Mouse (Mus musculus): ENCODE measurements around the gene Pramel7. TPM values are rescaled to one million over a fixed set of nuclear protein-coding genes. Genes with fewer than 3 reads are reported as not detected.
"Not testable (repeated sequence)": the region's sequence is repeated elsewhere in the genome, so short reads cannot be mapped to it uniquely, and the experiment has no call there.

The Pramel7 gene
- polyA plus RNA-seq (2016; fragmentation: Nextera tagmentation; extraction: Ambion mirVana): not detected in 2 replicates

DNA sequence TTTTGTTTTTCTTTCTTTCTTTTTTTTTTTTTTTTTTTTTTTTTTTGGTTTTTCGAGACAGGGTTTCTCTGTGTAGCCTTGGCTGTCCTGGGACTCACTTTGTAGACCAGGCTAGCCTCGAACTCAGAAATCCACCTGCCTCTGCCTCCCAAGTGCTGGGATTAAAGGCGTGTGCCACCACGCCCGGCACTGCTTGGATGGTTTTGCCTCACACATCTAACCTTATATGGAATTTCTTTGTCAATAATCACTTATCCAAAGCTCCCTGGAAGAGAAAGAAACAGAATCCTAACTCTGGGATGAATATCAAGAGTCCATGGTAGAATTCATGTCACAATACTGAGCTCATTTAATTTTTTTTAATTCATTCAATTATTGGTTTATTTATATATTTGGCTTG is at the start of gene Pramel7:
TSS of gene Pramel7 (minus strand) at position 101 of the 400 bp plus-strand sequence.
- not testable (repeated sequence) for H3K27ac ChIP-seq (replicated peaks); H3K4me3 ChIP-seq; H3K27me3 ChIP-seq (ENCODE audit: low read depth, poor library complexity, severe bottlenecking); H3K9me3 ChIP-seq (replicated peaks); DNase-seq (ENCODE audit: low spot score); H3K36me3 ChIP-seq; H3K4me1 ChIP-seq
- WGBS: 88% methylated on average over 4 of the region's 5 CpGs

DNA sequence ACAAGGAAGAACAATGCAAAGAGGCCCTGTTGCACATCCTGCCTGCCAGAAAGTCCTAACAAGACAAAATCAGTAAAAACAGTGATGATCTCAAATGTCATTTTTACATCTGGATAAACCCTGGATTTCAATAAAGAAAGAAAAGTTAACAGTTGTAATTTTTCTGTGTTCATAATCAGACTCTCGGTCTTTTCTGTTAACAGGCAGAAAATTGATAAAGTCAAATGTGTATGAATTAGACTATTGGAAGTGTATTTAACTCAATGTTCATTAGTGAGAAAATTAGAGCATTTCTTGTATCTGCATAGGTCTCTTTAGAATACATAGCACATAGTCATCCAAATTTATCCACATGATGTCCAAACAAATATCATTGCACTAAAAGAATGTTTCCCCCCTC is 48.5 kb upstream of the Pramel7 start, which contains the start of gene Olfr1128:
TSS of gene Olfr1128 (minus strand) at position 101 of the 400 bp plus-strand sequence.
- Histone ChIP-seq H3K4me3 (no peak within 1 kb of the TSS), H3K36me3 (no peaks in the 10 kb centered on the region), H3K27ac (replicated peaks) (no peak within 1 kb of the TSS), H3K27me3 (ENCODE audit: low read depth, poor library complexity, severe bottlenecking) (no peaks in the 10 kb centered on the region), H3K9me3 (replicated peaks) (no peaks in the 10 kb centered on the region), H3K4me1 (no peaks in the 10 kb centered on the region)
- 89% methylated on average over 1 of the region's 1 CpGs for WGBS
- DNase-seq (ENCODE audit: low spot score): no peak

DNA sequence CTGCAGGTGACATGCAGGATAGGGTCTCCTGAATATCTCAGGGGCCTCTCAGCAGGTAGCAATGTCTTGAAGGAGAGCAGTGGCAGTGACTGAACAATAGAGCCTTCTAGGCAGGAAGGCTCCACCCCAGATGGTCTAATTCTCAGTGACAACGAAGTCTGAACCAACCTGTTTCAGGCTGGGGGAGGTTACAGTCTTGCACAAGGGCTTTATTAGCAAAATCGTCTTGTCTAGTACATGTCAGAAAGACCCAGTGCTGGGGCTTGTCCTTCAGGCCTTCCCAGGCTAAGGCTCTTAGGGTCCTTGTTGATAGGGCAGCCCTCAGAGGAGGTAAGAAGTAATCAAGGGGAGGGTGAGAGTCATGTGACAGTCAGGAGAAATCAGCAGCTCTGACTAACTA is 37.9 kb upstream of the Pramel7 start:
- no peak for DNase-seq (ENCODE audit: low spot score)
- no peaks in the 10 kb centered on the region for H3K4me1 ChIP-seq
- H3K36me3 ChIP-seq: no peaks in the 10 kb centered on the region
- no peak overlapping the region for H3K27ac ChIP-seq (replicated peaks)
- H3K4me3 ChIP-seq: no peak overlapping the region
- H3K9me3 ChIP-seq (replicated peaks): no peaks in the 10 kb centered on the region
- 63% methylated on average over 2 of the region's 2 CpGs for WGBS
- no peaks in the 10 kb centered on the region for H3K27me3 ChIP-seq (ENCODE audit: low read depth, poor library complexity, severe bottlenecking)

DNA sequence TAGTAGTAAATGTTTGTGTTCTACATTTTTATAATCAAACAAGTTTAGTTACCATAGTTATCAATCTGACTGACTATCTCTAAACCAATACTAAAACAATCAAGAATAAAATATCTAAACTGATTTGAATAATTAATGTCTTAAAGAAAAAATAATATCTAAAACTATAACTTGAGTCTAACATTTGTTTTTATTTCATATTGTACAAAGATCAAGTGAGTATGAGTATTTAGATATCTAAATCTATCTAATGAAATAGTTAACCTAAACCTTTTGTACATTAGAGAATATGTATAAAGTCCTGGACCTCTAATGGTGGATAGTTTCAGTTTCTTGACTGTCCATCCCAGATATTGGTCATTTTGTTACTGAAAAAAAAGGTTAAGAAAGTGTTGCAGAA is 34.6 kb upstream of the Pramel7 start, which contains the start of gene Olfr153:
TSS of gene Olfr153 (plus strand) at position 301 of the 400 bp plus-strand sequence.
- Histone ChIP-seq H3K4me1 (no peaks in the 10 kb centered on the region), H3K27me3 (ENCODE audit: low read depth, poor library complexity, severe bottlenecking) (no peaks in the 10 kb centered on the region), H3K9me3 (replicated peaks) (no peaks in the 10 kb centered on the region), H3K36me3 (no peaks in the 10 kb centered on the region), H3K27ac (replicated peaks) (no peak within 1 kb of the TSS), H3K4me3 (no peak within 1 kb of the TSS)
- DNase-seq (ENCODE audit: low spot score): no peak

- not testable (repeated sequence) for H3K9me3 ChIP-seq (replicated peaks); H3K4me1 ChIP-seq; H3K36me3 ChIP-seq; H3K27ac ChIP-seq (replicated peaks); H3K27me3 ChIP-seq (ENCODE audit: low read depth, poor library complexity, severe bottlenecking)
- peak overlapping the region; percentile 40 for H3K4me3 ChIP-seq
- DNase-seq (ENCODE audit: low spot score): peak; percentile 34
- 28% methylated on average over 38 of the region's 39 CpGs for WGBS
Observed at GRCm38 (mm10) chr2:87525899-87526616, 29.2 kb upstream of the Pramel7 start.

DNA sequence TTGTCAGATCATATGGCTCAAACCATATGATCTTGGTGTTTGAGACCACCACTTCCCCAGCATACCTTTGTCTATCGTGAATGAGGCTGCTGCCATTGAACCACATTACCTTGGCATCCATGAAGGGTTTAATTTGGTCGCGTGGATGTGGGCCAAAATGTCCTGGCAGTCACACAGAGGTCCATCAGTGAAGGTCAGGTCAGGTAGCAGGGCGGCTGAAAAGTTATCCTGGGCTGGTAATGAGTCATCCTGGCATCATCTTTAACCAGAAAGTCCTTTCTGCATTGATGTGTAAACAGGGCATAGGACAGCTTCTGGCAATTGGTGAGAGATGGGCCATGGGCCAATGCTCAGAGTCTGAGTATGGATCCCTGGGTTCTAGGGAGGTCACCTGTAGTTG is 23.8 kb upstream of the Pramel7 start:
- Histone ChIP-seq H3K4me1 (no peaks in the 10 kb centered on the region), H3K27me3 (ENCODE audit: low read depth, poor library complexity, severe bottlenecking) (no peaks in the 10 kb centered on the region), H3K4me3 (no peak overlapping the region), H3K36me3 (no peaks in the 10 kb centered on the region), H3K9me3 (replicated peaks) (0 out of 2 replicates have a peak, but pooled peaks cover 4% of the 10 kb centered on the region), H3K27ac (replicated peaks) (no peak overlapping the region)
- WGBS: 90% methylated on average over 4 of the region's 4 CpGs
- DNase-seq (ENCODE audit: low spot score): no peak

DNA sequence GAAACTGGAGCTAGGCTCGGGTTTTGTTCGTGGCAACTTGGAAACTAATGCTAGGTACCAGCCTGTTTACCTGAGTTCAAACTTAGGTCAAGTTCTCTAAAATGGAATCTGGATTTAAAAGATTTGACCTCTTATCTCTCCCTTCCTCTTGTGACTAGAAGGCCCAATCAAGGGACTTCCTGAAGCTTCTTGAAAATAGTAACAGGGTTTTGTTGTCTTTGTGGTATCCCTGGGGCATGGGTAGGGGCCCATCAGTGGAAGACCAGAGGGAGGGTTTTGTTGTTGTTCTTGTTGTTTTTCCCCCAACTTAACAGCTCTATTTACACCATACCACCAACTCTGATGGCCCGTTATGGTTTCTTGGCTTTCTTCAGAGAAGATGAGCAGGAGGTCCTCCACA is 19.7 kb upstream of the Pramel7 start:
- no peak overlapping the region for H3K27ac ChIP-seq (replicated peaks)
- 94% methylated on average over 3 of the region's 3 CpGs for WGBS
- H3K4me3 ChIP-seq: no peak overlapping the region
- no peaks in the 10 kb centered on the region for H3K4me1 ChIP-seq
- H3K27me3 ChIP-seq (ENCODE audit: low read depth, poor library complexity, severe bottlenecking): no peaks in the 10 kb centered on the region
- DNase-seq (ENCODE audit: low spot score): no peak
- H3K36me3 ChIP-seq: no peaks in the 10 kb centered on the region
- 0 out of 2 replicates have a peak, but pooled peaks cover 4% of the 10 kb centered on the region for H3K9me3 ChIP-seq (replicated peaks)

DNA sequence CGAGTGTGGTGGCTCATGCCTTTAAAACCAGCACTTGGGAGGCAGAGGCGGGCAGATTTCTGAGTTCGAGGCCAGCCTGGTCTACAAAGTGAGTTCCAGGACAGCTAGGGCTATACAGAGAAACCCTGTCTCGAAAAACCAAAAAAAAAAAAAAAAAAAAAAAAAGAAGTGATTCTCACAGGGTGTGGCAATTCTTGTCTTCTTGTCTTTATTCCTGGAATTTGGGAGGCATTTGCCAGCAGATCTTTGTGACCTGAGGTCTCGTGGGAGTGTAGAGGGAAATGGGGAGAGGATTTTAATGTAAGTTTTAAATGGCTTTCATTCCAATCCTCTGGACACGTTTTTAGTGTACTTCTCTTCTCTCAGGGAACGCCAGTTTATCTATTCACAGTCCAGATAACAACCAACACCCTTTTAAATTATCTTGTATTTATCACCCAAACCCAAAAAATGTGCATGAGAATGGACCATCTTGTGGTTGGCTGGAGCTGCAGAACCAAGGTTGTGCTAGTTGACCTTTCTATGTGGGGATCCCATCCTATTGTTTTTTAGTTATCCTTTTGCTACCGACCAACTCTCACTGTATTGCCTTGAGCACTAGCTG is 18.7 kb upstream of the Pramel7 start:
- H3K4me3 ChIP-seq: no peak overlapping the region
- no peak overlapping the region for H3K27ac ChIP-seq (replicated peaks)
- DNase-seq (ENCODE audit: low spot score): no peak
- no peaks in the 10 kb centered on the region for H3K36me3 ChIP-seq
- H3K9me3 ChIP-seq (replicated peaks): 0 out of 2 replicates have a peak, but pooled peaks cover 4% of the 10 kb centered on the region
- H3K4me1 ChIP-seq: no peaks in the 10 kb centered on the region
- WGBS: 79% methylated on average over 8 of the region's 8 CpGs
- H3K27me3 ChIP-seq (ENCODE audit: low read depth, poor library complexity, severe bottlenecking): no peaks in the 10 kb centered on the region

GRCm38 (mm10) chr2:87515046-87515445 is 18.2 kb upstream of the Pramel7 start:
- 90% methylated on average over 2 of the region's 2 CpGs for WGBS
- H3K27me3 ChIP-seq (ENCODE audit: low read depth, poor library complexity, severe bottlenecking): no peaks in the 10 kb centered on the region
- H3K4me3 ChIP-seq: no peak overlapping the region
- H3K9me3 ChIP-seq (replicated peaks): 0 out of 2 replicates have a peak, but pooled peaks cover 4% of the 10 kb centered on the region
- H3K36me3 ChIP-seq: no peaks in the 10 kb centered on the region
- no peak for DNase-seq (ENCODE audit: low spot score)
- H3K27ac ChIP-seq (replicated peaks): no peak overlapping the region
- H3K4me1 ChIP-seq: no peaks in the 10 kb centered on the region

DNA sequence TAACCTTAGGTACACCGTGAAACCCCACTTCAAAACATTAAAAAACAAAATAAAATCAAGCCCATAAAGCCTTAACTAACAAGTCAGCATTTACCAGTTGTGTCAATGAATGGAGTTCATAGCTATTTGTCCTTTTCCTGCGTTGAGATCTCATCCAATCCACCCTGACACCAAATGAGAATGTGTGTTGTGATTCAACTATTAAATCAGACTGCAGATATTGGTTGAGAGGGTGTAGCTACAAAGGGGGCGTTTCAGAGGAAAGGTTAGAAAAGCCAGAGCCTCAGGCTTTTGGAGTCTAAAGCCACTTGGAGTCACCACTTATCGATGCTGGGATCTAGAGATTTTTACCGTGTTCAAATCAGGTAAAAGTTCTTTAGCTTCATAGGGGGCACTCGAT is 9.4 kb upstream of the Pramel7 start, which contains the start of gene Pramel6:
TSS of gene Pramel6 (plus strand) at position 301 of the 400 bp plus-strand sequence.
- no peak within 1 kb of the TSS for H3K27ac ChIP-seq (replicated peaks)

DNA sequence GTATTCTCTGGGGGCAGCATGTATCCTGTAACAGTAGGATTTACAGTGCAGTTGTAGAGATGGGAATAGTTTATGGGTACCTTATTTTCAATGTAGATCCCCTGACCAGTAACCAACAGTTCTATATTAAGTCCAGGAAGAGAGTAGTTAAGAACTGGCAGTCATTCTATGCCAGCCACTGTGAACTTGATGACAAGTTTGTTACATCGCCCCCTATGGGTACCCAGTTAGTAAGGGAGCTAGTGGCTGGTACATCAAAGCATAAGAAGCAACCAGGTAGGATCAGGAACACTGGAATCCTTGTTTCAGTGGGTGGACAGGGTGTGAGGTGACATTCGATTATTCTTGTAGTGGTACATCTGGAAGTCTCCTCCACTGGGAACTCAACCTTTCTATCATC is 14.6 kb downstream of the Pramel7 start:
- no peaks in the 10 kb centered on the region for H3K9me3 ChIP-seq (replicated peaks)
- no peaks in the 10 kb centered on the region for H3K27me3 ChIP-seq (ENCODE audit: low read depth, poor library complexity, severe bottlenecking)
- H3K27ac ChIP-seq (replicated peaks): no peak overlapping the region
- H3K4me1 ChIP-seq: no peaks in the 10 kb centered on the region
- WGBS: 87% methylated on average over 2 of the region's 2 CpGs
- no peak overlapping the region for H3K4me3 ChIP-seq
- H3K36me3 ChIP-seq: no peaks in the 10 kb centered on the region
- DNase-seq (ENCODE audit: low spot score): no peak

More for the DNA sequence above, 9.4 kb upstream of the Pramel7 start, which contains the start of gene Pramel6:
- 90% methylated on average over 6 of the region's 6 CpGs for WGBS
- Histone ChIP-seq H3K36me3 (no peaks in the 10 kb centered on the region), H3K4me1 (no peaks in the 10 kb centered on the region), H3K27me3 (ENCODE audit: low read depth, poor library complexity, severe bottlenecking) (no peaks in the 10 kb centered on the region), H3K4me3 (no peak within 1 kb of the TSS), H3K9me3 (replicated peaks) (no peaks in the 10 kb centered on the region)
- no peak for DNase-seq (ENCODE audit: low spot score)

DNA sequence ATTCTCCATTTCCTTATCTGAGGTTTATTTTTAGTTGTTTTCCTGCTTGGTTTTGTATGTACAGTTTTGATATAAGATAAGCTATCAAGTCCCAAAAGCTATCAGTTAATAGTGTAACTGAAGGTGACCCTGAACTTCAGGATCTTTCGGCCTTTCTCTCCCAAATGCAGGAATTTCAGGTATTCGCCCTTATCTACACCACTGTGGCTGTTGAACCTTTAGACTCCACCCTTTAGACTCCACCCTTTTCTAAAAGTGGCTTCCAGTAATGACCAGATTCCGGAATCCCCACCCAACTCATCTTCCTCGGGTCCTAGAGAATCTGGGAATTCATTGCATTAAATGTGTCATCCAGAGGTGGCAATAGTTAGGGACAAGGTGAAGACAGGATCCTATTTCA is 15.7 kb downstream of the Pramel7 start:
- Histone ChIP-seq H3K27ac (replicated peaks) (no peak overlapping the region), H3K9me3 (replicated peaks) (no peaks in the 10 kb centered on the region), H3K36me3 (no peaks in the 10 kb centered on the region), H3K4me1 (no peaks in the 10 kb centered on the region), H3K27me3 (ENCODE audit: low read depth, poor library complexity, severe bottlenecking) (no peaks in the 10 kb centered on the region), H3K4me3 (no peak overlapping the region)
- WGBS: 95% methylated on average over 4 of the region's 4 CpGs
- DNase-seq (ENCODE audit: low spot score): no peak

DNA sequence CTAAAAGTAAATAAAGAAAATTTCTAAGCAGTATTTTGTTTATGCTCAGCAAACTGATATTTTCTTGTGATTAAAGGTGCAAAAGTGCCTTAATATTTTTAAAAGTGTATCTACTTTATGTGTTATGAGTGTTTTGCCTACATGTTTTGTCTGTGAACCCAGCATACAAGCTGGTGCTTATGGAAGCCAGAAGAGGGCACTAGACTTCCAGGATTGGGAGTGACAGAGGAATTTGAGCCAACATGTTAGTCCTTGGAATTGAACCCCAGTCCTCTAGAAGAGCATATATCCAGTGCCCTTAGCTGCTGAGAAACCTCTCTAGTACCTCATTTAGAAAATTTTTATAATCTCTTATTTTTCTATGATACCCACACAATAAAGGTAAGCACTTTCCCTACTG is 16.7 kb downstream of the Pramel7 start:
- H3K4me3 ChIP-seq: no peak overlapping the region
- no peaks in the 10 kb centered on the region for H3K4me1 ChIP-seq
- no peaks in the 10 kb centered on the region for H3K9me3 ChIP-seq (replicated peaks)
- no peak overlapping the region for H3K27ac ChIP-seq (replicated peaks)
- H3K36me3 ChIP-seq: no peaks in the 10 kb centered on the region
- no peak for DNase-seq (ENCODE audit: low spot score)
- H3K27me3 ChIP-seq (ENCODE audit: low read depth, poor library complexity, severe bottlenecking): no peaks in the 10 kb centered on the region
